Mouse (Mus musculus): ENCODE data around the gene Bmpr1a. TPM values are rescaled to one million over a fixed set of nuclear protein-coding genes. Genes with fewer than 3 reads are reported as not detected.

Gene Bmpr1a
- polyA plus RNA-seq, 2 experiments = 2.8 to 3.2 TPM

DNA sequence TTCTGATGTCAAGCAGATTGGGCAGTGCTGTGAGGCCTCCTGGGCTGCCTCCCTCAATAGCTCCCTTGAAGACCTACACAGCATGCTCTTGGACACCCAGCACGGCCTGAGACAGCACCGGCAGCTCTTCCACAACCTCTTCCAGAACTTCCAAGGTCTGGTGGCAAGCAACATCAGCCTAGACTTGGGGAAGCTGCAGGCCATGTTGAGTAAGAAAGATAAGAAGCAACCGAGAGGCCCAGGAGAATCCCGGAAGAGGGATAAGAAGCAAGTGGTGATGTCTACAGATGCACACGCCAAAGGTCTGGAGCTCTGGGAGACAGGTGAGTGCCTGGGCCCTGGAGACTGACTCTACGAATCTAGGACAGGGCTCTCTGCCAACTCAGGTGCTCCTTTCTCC lies 103.8 kb downstream of the Bmpr1a start:
- no peak for TF ChIP-seq EP300 (IDR thresholded peaks at IDR 0.05; ENCODE audit: low read depth)
- TF ChIP-seq CTCF (IDR thresholded peaks at IDR 0.05; ENCODE audit: low read depth) = no peak
- DNase-seq (ENCODE audit: low read depth in 3 of 3, low spot score in 3 of 3) (no peak), ATAC-seq (ENCODE audit: insufficient read depth) (no peak)
- no peaks in the 10 kb centered on the region for H3K9me3 ChIP-seq (ENCODE audit: control insufficient read depth, low read length)
- no peaks in the 10 kb centered on the region for H3K4me1 ChIP-seq (replicated peaks; ENCODE audit: control insufficient read depth in 2 of 2, insufficient read depth in 2 of 2, low read length in 1 of 2)
- 66% methylated on average over 6 of the region's 6 CpGs for WGBS (ENCODE audit: insufficient replicate concordance)
- H3K27me3 ChIP-seq (ENCODE audit: control insufficient read depth, insufficient read depth, low read length) = no peaks in the 10 kb centered on the region
- H3K27ac ChIP-seq = no peak overlapping the region
- no peak overlapping the region for H3K9ac ChIP-seq (replicated peaks)
- no peak overlapping the region for H3K4me3 ChIP-seq (ENCODE audit: insufficient read depth in 1 of 2, low read depth in 2 of 2, low read length in 2 of 2)
- H3K4me2 ChIP-seq (ENCODE audit: low read depth) = no peak overlapping the region
- no peaks in the 10 kb centered on the region for H3K36me3 ChIP-seq (replicated peaks; ENCODE audit: control insufficient read depth, insufficient read depth, low read depth)

GRCm38 (mm10) chr14:34398901-34399300 lies 104.2 kb downstream of the Bmpr1a start:
- no peak for TF ChIP-seq EP300 (IDR thresholded peaks at IDR 0.05; ENCODE audit: low read depth)
- no peak for TF ChIP-seq CTCF (IDR thresholded peaks at IDR 0.05; ENCODE audit: low read depth)
- Histone ChIP-seq H3K9ac (replicated peaks) (no peak overlapping the region), H3K4me3 (ENCODE audit: insufficient read depth in 1 of 2, low read depth in 2 of 2, low read length in 2 of 2) (no peak overlapping the region), H3K36me3 (replicated peaks; ENCODE audit: control insufficient read depth, insufficient read depth, low read depth) (no peaks in the 10 kb centered on the region), H3K9me3 (ENCODE audit: control insufficient read depth, low read length) (no peaks in the 10 kb centered on the region), H3K4me2 (ENCODE audit: low read depth) (no peak overlapping the region), H3K4me1 (replicated peaks; ENCODE audit: control insufficient read depth in 2 of 2, insufficient read depth in 2 of 2, low read length in 1 of 2) (no peaks in the 10 kb centered on the region), H3K27me3 (ENCODE audit: control insufficient read depth, insufficient read depth, low read length) (no peaks in the 10 kb centered on the region), H3K27ac (no peak overlapping the region)
- no peak for DNase-seq (ENCODE audit: low read depth in 3 of 3, low spot score in 3 of 3)
- 71% methylated on average over 21 of the region's 21 CpGs for WGBS (ENCODE audit: insufficient replicate concordance)
- ATAC-seq (ENCODE audit: insufficient read depth) = no peak

DNA sequence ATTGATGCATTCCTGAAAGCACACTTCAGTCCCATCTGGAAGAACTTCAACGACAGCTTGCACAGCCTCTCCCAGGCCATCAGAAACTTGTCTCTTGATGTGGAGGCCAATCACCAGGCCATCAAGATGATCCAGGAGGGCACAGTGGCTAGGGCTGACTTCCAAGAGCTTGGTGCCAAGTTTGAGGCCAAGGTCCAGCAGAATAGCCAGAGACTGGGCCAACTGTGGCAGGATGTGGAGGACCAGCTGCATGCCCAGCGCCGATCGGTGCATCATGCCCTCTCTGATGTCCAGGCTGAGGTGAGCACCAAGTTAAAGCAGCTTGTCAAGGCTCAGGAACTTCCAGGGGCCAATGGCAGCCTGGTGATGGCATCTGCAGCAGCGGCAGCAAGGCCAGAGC lies 105.3 kb downstream of the Bmpr1a start:
- no peaks in the 10 kb centered on the region for H3K36me3 ChIP-seq (replicated peaks; ENCODE audit: control insufficient read depth, insufficient read depth, low read depth)
- no peak overlapping the region for H3K4me2 ChIP-seq (ENCODE audit: low read depth)
- DNase-seq (ENCODE audit: low read depth in 3 of 3, low spot score in 3 of 3) (no peak), ATAC-seq (ENCODE audit: insufficient read depth) (no peak)
- no peak overlapping the region for H3K27ac ChIP-seq
- no peak overlapping the region for H3K9ac ChIP-seq (replicated peaks)
- no peaks in the 10 kb centered on the region for H3K27me3 ChIP-seq (ENCODE audit: control insufficient read depth, insufficient read depth, low read length)
- WGBS (ENCODE audit: insufficient replicate concordance) = 64% methylated on average over 5 of the region's 5 CpGs
- H3K4me1 ChIP-seq (replicated peaks; ENCODE audit: control insufficient read depth in 2 of 2, insufficient read depth in 2 of 2, low read length in 1 of 2) = no peaks in the 10 kb centered on the region
- no peaks in the 10 kb centered on the region for H3K9me3 ChIP-seq (ENCODE audit: control insufficient read depth, low read length)
- TF ChIP-seq CTCF (IDR thresholded peaks at IDR 0.05; ENCODE audit: low read depth) (no peak), EP300 (IDR thresholded peaks at IDR 0.05; ENCODE audit: low read depth) (no peak)
- no peak overlapping the region for H3K4me3 ChIP-seq (ENCODE audit: insufficient read depth in 1 of 2, low read depth in 2 of 2, low read length in 2 of 2)

GRCm38 (mm10) chr14:34393295-34393694 lies 109.8 kb downstream of the Bmpr1a start:
- H3K27ac ChIP-seq = no peak overlapping the region
- no peak for TF ChIP-seq EP300 (IDR thresholded peaks at IDR 0.05; ENCODE audit: low read depth)
- TF ChIP-seq CTCF (IDR thresholded peaks at IDR 0.05; ENCODE audit: low read depth) = no peak
- H3K9ac ChIP-seq (replicated peaks) = no peak overlapping the region
- H3K4me3 ChIP-seq (ENCODE audit: insufficient read depth in 1 of 2, low read depth in 2 of 2, low read length in 2 of 2) = no peak overlapping the region
- no peaks in the 10 kb centered on the region for H3K27me3 ChIP-seq (ENCODE audit: control insufficient read depth, insufficient read depth, low read length)
- H3K9me3 ChIP-seq (ENCODE audit: control insufficient read depth, low read length) = no peaks in the 10 kb centered on the region
- DNase-seq (ENCODE audit: low read depth in 3 of 3, low spot score in 3 of 3) = no peak
- ATAC-seq (ENCODE audit: insufficient read depth) = no peak
- no peaks in the 10 kb centered on the region for H3K4me1 ChIP-seq (replicated peaks; ENCODE audit: control insufficient read depth in 2 of 2, insufficient read depth in 2 of 2, low read length in 1 of 2)
- H3K4me2 ChIP-seq (ENCODE audit: low read depth) = no peak overlapping the region
- WGBS (ENCODE audit: insufficient replicate concordance) = 61% methylated on average over 4 of the region's 4 CpGs
- no peaks in the 10 kb centered on the region for H3K36me3 ChIP-seq (replicated peaks; ENCODE audit: control insufficient read depth, insufficient read depth, low read depth)

GRCm38 (mm10) chr14:34382921-34383704 lies 120.0 kb downstream of the Bmpr1a start:
- no peaks in the 10 kb centered on the region for H3K9me3 ChIP-seq (ENCODE audit: control insufficient read depth, low read length)
- TF ChIP-seq CTCF (IDR thresholded peaks at IDR 0.05; ENCODE audit: low read depth) = no peak
- no peak for TF ChIP-seq EP300 (IDR thresholded peaks at IDR 0.05; ENCODE audit: low read depth)
- no peaks in the 10 kb centered on the region for H3K36me3 ChIP-seq (replicated peaks; ENCODE audit: control insufficient read depth, insufficient read depth, low read depth)
- no peak overlapping the region for H3K9ac ChIP-seq (replicated peaks)
- 68% methylated on average over 8 of the region's 9 CpGs for WGBS (ENCODE audit: insufficient replicate concordance)
- ATAC-seq (ENCODE audit: insufficient read depth) (no peak), DNase-seq (ENCODE audit: low read depth in 3 of 3, low spot score in 3 of 3) (no peak)
- H3K27me3 ChIP-seq (ENCODE audit: control insufficient read depth, insufficient read depth, low read length) = no peaks in the 10 kb centered on the region
- H3K4me2 ChIP-seq (ENCODE audit: low read depth) = no peak overlapping the region
- H3K27ac ChIP-seq = no peak overlapping the region
- no peaks in the 10 kb centered on the region for H3K4me1 ChIP-seq (replicated peaks; ENCODE audit: control insufficient read depth in 2 of 2, insufficient read depth in 2 of 2, low read length in 1 of 2)
- H3K4me3 ChIP-seq (ENCODE audit: insufficient read depth in 1 of 2, low read depth in 2 of 2, low read length in 2 of 2) = no peak overlapping the region
